Mouse (Mus musculus): Measurements from ENCODE around the gene Tk1. TPM values are rescaled to one million over a fixed set of nuclear protein-coding genes. Genes with fewer than 3 reads are reported as not detected.

Gene Tk1
- total RNA-seq (2021) = 1 to 10 TPM; 2.6 to 4.4 TPM

DNA sequence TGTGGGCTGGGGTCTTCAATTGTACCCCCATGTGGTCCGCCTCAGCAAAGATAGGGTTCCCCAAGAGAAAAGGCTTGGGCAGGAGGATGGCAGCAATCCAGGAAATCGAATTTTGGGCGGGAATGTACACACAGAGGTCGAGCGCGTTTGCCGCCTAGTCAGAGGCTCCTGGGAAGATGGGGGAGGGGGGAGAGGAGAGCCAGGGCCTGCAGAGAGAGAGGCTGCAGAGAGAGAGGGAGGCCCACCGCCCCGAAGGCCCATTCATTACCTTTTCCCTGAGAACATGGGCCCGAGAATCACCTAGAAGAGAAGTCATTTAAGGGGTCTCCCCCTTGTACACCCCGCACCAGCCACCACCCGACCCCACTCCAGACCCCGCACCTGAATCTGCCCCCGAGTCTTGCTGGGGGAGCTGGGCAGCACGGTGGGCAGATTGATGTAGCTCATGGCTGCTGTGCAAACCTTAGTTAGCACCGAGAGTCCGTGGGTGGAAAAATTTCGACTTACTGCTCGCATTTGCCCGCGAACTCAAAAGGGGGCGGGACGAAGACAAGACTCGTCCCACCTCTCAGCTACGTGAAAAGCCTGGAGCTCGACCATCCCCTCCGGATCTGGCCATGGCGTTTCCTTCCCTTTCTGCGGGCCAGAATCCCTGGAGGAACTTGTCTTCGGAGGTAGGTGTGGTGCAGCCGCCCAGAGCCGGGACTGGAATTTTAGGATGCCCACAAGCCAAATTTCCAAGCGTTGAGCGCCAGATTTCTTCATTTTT, at the start of gene Tk1, which contains the start of gene Afmid:
Tk1 (minus strand) TSS at position 760 of the 769 bp plus-strand sequence.
Afmid (plus strand) TSS at position 592 of the 769 bp plus-strand sequence.
- intact Hi-C loops (cut with DNase I) = loop anchor here (2.0 to 5.0 kb wide), 3 partner anchors 117 to 588 kb away; no protein-coding TSS in a partner anchor
- DNase-seq (ENCODE audit: extremely low spot score in 1 of 2, low spot score in 2 of 2) = peak in 1 of 2 experiments; percentile 82

GRCm38 (mm10) chr11:117875681-117876080, 49.8 kb upstream of the Tk1 start:
- DNase-seq (ENCODE audit: extremely low spot score in 1 of 2, low spot score in 2 of 2) = no peak
- intact Hi-C loops (cut with DNase I) = no loop called here

DNA sequence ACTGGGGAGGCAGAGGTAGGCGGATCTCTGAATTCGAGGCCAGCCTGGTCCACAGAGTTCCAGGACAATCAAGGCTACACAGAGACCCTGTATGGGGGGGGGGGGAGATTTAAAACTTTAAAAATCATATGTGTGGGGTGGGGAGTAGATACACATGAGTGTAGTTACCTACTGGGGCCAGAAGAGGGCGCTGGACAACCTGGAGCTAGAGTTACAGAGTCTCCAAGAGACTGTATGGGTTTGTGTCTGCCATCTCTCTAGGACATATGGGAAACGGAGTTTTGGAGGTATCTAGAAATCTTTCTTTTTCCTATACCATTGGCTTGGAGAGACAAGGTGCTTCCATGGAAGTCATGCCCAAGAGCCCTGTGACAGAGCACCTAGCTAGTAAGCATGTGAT, 48.5 kb upstream of the Tk1 start:
- intact Hi-C loops (cut with DNase I) = loop anchor here (5.0 kb wide), 1 partner anchor 93 kb away; no protein-coding TSS in a partner anchor
- DNase-seq (ENCODE audit: extremely low spot score in 1 of 2, low spot score in 2 of 2) = peak in 1 of 2 experiments; percentile 33

- intact Hi-C loops (cut with DNase I) = loop anchor here (5.0 kb wide), 1 partner anchor 94 kb away; no protein-coding TSS in a partner anchor
- peak; percentile 66 to 89 for DNase-seq (ENCODE audit: extremely low spot score in 1 of 2, low spot score in 2 of 2)
These were observed 47.1 kb upstream of the Tk1 start, which contains the start of gene Tha1 for GRCm38 (mm10) chr11:117872861-117873608. Tha1 (minus strand) TSS chr11:117873481.

DNA sequence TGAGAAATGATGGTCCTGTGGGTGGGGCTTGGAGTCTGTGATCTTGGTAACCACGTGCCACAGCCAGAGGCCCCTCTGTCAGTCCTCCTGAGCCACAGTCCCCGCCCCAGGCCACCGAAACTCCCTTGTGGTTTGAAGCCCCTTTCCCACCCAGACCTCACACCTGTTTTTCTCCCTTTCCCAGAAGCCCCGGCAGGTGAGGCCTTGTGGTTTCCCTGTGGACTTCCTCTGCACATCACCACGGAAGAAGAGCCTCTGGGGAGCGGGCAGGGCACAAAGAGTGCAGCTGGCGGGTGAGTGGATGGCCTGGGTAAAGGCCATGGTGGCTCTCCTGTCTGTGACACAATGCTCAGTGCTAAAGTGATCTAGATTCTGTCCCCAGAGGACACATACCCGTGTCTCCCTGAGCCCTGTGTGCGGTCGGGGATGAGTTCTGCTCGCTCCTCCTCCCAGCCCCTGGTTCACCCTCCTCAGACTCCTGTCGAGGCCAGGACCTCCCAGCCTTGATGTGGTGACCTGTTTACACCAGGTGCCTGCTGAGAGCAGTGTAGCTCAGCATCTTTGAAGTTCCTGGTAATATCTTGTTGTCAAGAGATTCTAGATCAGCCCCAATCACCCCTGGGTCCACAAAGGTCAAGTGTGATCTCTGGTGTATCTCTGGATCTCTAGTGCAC, 46.2 kb upstream of the Tk1 start:
- intact Hi-C loops (cut with DNase I) = loop anchor here (2.0 to 5.0 kb wide), 3 partner anchors 95 to 233 kb away; no protein-coding TSS in a partner anchor

DNA sequence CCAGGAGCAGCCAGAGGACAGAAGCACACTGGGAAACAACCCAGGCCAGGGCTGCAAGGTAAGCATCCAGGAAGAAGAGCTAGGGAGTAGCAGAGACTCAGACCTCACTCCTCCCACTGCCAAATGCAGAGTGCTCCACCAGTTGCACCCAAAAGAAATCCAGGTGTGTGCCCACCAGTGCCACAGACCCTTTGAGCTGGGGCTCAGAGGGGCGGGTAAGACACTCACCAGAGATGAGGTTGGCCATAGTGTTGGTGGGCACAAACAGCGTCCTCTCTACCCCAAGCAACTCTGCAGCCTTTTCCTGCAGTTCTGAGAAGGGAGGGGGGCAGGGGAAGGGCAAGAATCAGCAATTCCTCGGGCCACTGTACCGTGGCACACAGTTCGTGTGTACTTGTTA, 45.5 kb upstream of the Tk1 start:
- intact Hi-C loops (cut with DNase I) = loop anchor here (2.0 to 5.0 kb wide), 3 partner anchors 96 to 233 kb away; no protein-coding TSS in a partner anchor
- no peak for DNase-seq (ENCODE audit: extremely low spot score in 1 of 2, low spot score in 2 of 2)

More for the DNA sequence above, 46.2 kb upstream of the Tk1 start:
- DNase-seq (ENCODE audit: extremely low spot score in 1 of 2, low spot score in 2 of 2) = peak in 1 of 2 experiments; percentile 30

DNA sequence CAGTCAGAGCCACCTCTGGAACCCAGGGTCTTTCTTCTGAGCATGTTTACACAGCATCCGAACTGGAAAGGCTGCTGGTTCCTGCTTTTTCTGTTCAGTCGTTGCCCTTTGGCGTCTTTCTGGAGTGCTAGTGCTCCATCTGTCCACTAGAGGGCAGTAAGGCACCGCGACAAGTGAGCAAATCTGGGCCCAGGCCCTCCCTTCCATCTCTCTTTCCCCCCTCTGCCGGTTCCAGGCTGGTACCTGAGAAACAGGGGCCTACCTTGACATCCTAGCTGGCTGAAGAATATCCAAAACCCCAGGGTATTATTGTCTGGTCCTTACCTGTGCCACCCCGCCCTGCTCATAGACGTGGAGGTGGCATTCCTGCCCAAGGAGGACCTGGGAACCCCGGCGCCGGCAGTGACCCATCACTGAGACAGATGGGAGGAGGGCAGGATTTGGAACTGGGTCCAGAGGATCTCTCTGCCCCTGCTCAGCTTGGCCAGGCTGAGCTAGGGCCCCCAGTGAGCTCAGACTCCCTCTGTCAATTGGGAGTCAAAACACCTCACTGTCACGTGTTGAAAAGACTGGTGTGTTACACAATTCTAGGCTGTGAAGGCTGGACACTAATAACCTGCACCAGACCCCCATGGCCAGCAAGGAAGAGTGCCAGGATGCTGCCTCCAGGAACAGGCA, 44.9 kb upstream of the Tk1 start:
- intact Hi-C loops (cut with DNase I) = loop anchor here (2.0 to 5.0 kb wide), 3 partner anchors 96 to 234 kb away; no protein-coding TSS in a partner anchor
- DNase-seq (ENCODE audit: extremely low spot score in 1 of 2, low spot score in 2 of 2) = peak; percentile 76 to 85

DNA sequence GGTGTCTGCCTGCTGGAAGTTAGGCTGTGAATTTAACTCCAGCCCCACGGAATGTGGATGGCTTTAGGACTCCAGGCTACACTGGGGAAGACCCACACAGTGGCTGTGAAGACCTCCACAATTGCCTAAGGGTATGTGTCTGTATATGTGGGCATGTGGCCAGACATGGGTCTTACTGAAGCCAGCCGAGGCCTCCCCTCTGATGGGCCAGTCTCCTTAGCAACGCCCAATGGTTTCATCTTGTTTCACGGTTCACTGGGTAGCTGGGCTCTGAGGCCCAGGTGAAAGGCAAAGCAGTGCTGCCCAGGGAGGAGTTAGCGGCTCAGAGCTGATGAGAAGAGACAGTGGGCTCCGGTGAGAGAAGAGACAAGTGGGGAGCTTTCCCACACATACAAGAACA, 40.1 kb upstream of the Tk1 start:
- intact Hi-C loops (cut with DNase I) = no loop called here
- no peak for DNase-seq (ENCODE audit: extremely low spot score in 1 of 2, low spot score in 2 of 2)

DNA sequence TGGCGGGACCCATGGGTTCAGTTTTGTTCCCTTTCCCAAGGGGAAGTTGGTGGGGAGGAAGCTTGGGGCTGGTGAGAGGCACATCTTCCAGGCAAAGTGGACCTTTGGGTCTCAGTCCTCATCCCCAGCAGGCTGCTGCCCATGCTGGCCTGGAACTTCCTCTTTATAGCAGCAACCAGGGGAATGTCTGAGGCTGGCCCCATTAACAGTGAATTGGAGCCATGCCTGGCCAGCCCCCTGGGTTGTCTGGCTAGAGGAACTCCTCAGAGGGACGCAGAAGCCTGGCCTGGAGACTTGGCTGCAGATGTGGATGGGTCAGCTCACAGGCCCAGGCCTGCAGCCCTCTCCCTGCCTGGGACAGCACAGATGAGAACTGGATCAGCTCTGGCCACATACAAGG, 38.9 kb upstream of the Tk1 start:
- no peak for DNase-seq (ENCODE audit: extremely low spot score in 1 of 2, low spot score in 2 of 2)

GRCm38 (mm10) chr11:117863174-117863856, 37.4 kb upstream of the Tk1 start:
- no peak for DNase-seq (ENCODE audit: extremely low spot score in 1 of 2, low spot score in 2 of 2)
- intact Hi-C loops (cut with DNase I) = no loop called here

More for the DNA sequence above, 38.9 kb upstream of the Tk1 start:
- intact Hi-C loops (cut with DNase I) = no loop called here

GRCm38 (mm10) chr11:117860601-117861000, 34.7 kb upstream of the Tk1 start, which contains the start of gene Tmem235:
Tmem235 (plus strand) TSS chr11:117860752.
- DNase-seq (ENCODE audit: extremely low spot score in 1 of 2, low spot score in 2 of 2) = no peak
- intact Hi-C loops (cut with DNase I) = no loop called here

DNA sequence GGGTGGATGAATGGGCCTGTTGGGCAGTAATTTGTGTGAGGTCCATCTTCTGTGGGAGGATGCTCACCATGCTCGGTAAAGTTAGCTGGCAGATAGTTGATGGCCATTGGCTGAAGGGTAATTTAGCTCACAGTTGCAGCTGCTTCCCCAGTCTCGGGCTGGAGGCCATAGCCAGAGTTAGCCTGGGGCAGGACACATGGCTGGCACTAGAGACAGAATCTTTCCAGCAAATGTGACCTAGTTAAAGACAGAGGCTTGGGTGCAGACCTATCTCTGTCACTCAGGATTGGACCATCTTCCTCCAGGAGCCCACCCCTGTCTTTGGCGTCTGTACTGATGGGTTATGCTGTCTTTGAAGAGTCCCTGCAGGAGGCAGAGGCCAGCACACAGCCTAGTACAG, 32.5 kb upstream of the Tk1 start:
- no peak for DNase-seq (ENCODE audit: extremely low spot score in 1 of 2, low spot score in 2 of 2)
- intact Hi-C loops (cut with DNase I) = no loop called here

DNA sequence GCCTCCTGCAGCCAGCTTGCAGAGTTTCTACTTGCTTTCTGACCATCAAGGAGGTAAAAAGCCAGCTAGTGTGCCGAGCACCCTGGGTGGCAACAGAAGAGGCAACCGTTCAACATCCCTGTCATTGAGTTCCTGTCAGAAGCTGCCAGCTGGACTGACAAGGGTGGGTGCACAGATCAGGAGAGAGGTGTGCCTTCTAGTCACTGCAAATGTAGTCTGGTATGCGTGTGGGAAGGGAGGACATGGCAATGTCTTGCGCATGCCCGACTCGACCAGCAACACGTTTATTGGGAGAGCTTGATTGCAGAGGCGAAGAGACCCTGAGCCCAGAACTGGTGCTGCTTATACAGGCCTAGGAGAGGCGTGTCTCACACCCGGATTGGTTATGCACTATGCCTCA, 31.6 kb upstream of the Tk1 start:
- no peak for DNase-seq (ENCODE audit: extremely low spot score in 1 of 2, low spot score in 2 of 2)
- intact Hi-C loops (cut with DNase I) = no loop called here

DNA sequence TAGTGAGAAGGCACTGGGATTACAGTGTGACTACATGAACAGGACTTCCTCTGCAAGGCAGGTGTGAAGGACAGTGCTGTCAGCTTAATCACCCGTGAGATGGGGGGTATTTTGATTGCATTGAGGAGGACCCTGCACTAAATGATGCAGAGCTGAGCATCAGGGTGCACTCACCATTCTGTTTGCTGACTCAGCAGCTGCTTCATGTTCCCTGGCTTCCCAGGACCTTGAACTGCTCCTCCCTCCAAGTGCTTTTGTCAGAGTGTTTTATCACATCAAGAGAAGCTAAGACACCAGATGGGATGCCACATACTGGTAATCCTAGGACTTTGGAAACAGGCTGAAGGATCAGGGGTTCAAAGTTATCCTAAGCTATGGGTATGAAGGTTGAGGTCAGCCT, 30.1 kb upstream of the Tk1 start:
- DNase-seq (ENCODE audit: extremely low spot score in 1 of 2, low spot score in 2 of 2) = no peak
- intact Hi-C loops (cut with DNase I) = no loop called here

DNA sequence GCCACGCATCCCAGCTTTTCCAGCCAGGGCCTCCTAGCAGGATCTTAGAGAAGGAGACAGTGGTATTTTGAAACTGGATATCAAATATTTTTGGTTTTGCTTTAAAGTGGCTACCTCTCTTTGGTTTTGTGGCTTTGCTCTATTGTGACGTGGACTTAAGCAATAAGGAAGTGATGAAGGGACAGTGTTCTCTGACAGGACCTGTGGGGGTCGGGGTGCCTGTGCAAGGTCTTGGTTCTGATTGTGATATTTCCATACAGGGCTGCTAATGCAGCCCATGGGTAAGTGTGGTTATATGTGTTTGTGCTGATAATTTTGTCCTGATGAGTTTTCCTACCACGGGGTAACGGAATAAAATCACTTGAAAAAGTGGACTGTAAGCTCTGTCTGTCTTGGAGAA, 29.5 kb upstream of the Tk1 start:
- no peak for DNase-seq (ENCODE audit: extremely low spot score in 1 of 2, low spot score in 2 of 2)
- intact Hi-C loops (cut with DNase I) = no loop called here

DNA sequence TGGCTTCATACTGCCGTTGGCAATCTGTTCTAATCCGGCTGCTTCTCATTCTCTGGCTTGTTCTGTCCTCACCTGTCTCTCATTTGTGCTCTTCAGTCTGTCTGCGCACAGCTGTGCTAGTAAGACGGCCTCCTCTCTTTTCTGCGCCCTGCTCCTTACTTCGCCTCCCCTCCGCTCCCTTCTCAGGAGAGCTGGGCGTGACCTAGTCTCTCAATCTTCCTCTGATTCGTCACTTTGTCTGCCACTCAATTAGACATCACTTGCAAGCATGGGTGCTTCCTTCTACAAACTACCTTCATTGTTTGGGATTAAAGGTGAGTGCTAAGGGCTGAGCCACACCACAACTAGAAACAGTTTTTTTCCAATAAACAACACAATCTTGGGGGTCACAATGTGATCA, 28.3 kb upstream of the Tk1 start:
- no peak for DNase-seq (ENCODE audit: extremely low spot score in 1 of 2, low spot score in 2 of 2)
- intact Hi-C loops (cut with DNase I) = no loop called here

GRCm38 (mm10) chr11:117852875-117853274, 27.0 kb upstream of the Tk1 start:
- DNase-seq (ENCODE audit: extremely low spot score in 1 of 2, low spot score in 2 of 2) = no peak
- intact Hi-C loops (cut with DNase I) = no loop called here
